Comparison of ENCODE assay signal across 8 mouse cellular contexts in the genomic region with DNA sequence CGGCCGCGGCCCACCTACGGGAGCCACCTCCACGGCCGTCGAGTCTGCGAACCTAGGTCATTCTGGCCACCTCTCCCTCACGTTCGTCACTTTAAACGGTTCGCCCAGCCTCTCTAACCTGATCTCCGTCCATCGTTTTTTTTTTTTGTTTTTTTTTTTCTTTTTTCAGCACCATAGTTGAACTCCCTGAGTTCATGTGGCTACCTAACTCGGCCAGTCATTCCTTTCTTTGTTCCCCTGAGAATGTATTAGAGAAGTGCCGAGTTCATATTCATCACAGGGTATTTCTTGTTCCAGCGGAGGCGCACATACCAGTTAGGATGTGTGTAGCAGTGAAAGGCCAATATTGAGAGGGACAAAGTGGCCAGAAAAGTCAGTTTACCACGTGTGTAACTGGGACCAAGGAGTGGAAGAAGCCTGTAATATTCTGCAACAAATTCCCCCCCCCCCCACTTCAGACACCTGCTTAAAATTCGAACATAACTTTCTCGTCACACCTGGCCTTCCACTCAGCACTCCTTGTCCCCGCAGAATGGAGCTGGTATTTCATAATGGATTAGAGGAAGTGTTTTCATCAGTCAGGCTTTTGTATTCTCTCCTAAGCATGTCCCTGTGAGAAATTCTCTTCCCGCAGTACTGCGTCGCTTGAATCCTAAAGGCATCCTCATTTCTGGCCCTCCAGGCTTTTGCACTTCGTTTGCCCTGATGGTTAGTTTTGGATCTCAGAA. TPM values are rescaled to one million over a fixed set of nuclear protein-coding genes. Genes with fewer than 3 reads are reported as not detected.
A peak's percentile ranks its signal among the peaks of the same experiment; 100 is the strongest.
DNase-seq lines count a peak whose midpoint lies in the region; ATAC-seq and TF ChIP-seq lines count a peak whose summit lies in the region.

No protein-coding gene starts in this region.

- no peaks in the 10 kb centered on the region for H3K9me3 ChIP-seq in liver, embryonic 12.5 days (replicated peaks)

- H3K27me3 ChIP-seq in spleen, adult 2 months (ENCODE audit: control insufficient read depth, insufficient read depth, low read length): no peaks in the 10 kb centered on the region
- no peaks in the 10 kb centered on the region for H3K27me3 ChIP-seq in liver, embryonic 12.5 days (replicated peaks)

- H3K4me1 ChIP-seq in spleen, adult 2 months (ENCODE audit: control insufficient read depth, insufficient read depth, insufficient read length): peaks cover 10% of the 10 kb centered on the region; the same call in 1 of the 2 replicates
- H3K4me1 ChIP-seq in liver, embryonic 12.5 days: peaks cover 33% of the 10 kb centered on the region
- H3K4me1 ChIP-seq in olfactory bulb, adult 2 months (ENCODE audit: control insufficient read depth, insufficient read depth, low read length): peaks cover 2% of the 10 kb centered on the region

- peak overlapping the region; percentile 83 for H3K27ac ChIP-seq in spleen, adult 2 months (ENCODE audit: insufficient read depth, low read length)
- H3K27ac ChIP-seq in liver, embryonic 12.5 days: peak overlapping the region; percentile 82
- H3K27ac ChIP-seq in olfactory bulb, adult 2 months (ENCODE audit: insufficient read depth, low read depth, low read length): peak overlapping the region; percentile 80

- no peak for TF ChIP-seq CTCF in spleen, adult 2 months (IDR thresholded peaks at IDR 0.05; ENCODE audit: extremely low read depth, insufficient read depth, insufficient read length, insufficient replicate concordance)
- TF ChIP-seq CTCF in olfactory bulb, adult 2 months (IDR thresholded peaks at IDR 0.05; ENCODE audit: insufficient read depth, low read depth, low read length): no peak

- peak overlapping the region; percentile 68 for H3K4me3 ChIP-seq in spleen, adult 2 months (ENCODE audit: extremely low read depth, insufficient read depth, insufficient read length)
- H3K4me3 ChIP-seq in liver, embryonic 12.5 days: peak overlapping the region; percentile 87
- peak overlapping the region; percentile 94 for H3K4me3 ChIP-seq in olfactory bulb, adult 2 months (ENCODE audit: insufficient read depth, low read depth, low read length)

- DNase-seq in spleen, adult 2 months (ENCODE audit: low read depth in 1 of 2, low spot score in 2 of 2): no peak
- no peak for DNase-seq in spleen, adult 12 weeks (ENCODE audit: low spot score)
- DNase-seq in adrenal gland, postnatal 36 days: no peak
- no peak for DNase-seq in adrenal gland, adult 18-20 months (ENCODE audit: low spot score in 2 of 2)
- DNase-seq in T-cell, adult 2 months (ENCODE audit: low spot score): no peak

- peaks cover 5% of the 10 kb centered on the region for H3K36me3 ChIP-seq in spleen, adult 2 months (ENCODE audit: control insufficient read depth, insufficient read depth, low read length)
- peaks cover 22% of the 10 kb centered on the region for H3K36me3 ChIP-seq in liver, embryonic 12.5 days

- ATAC-seq in erythroid progenitor cell, adult 5-6 weeks (replicated peaks; ENCODE audit: low FRiP score, poor library complexity, severe bottlenecking): peak; percentile 23; the same call in 1 of the 2 replicates
- no peak; the same call in 1 of the 2 replicates for ATAC-seq in liver, embryonic 12.5 days

- peak overlapping the region; percentile 82 for H3K4me2 ChIP-seq in liver, embryonic 12.5 days

- H3K9ac ChIP-seq in liver, embryonic 12.5 days: peak overlapping the region; percentile 88

- TF ChIP-seq POLR2A in spleen, adult 2 months (IDR thresholded peaks at IDR 0.05; ENCODE audit: low read depth, low read length): no peak
- no peak for TF ChIP-seq POLR2A in olfactory bulb, adult 2 months (IDR thresholded peaks at IDR 0.05; ENCODE audit: insufficient read depth, low read depth, low read length)

- 24% methylated on average over 26 of the region's 26 CpGs for WGBS in spleen, adult 2 months
- 19% methylated on average over 26 of the region's 26 CpGs for whole genome bisulfite sequencing in liver, embryonic 12.5 days (ENCODE audit: insufficient replicate concordance)
- 5% methylated on average over 26 of the region's 26 CpGs for WGBS in olfactory bulb, adult 2 months

RNA-seq across cellular contexts. Expression of gene Atp6v1g1, which starts 0.8 kb away (rescaled TPM):
- polyA plus RNA-seq in spleen, adult 2 months (2012; rRNA removed): 17.0 and 17.2 TPM in 2 replicates
- total RNA-seq in erythroid progenitor cell, adult 5-6 weeks (2015; ENCODE audit: low replicate concordance): 83.0 and 91.2 TPM in 2 replicates
- 52.5 and 69.6 TPM in 2 replicates for total RNA-seq in erythroid progenitor cell, adult 5-6 weeks (2017; ENCODE audit: low replicate concordance)
- 124 and 125 TPM in 2 replicates for polyA plus RNA-seq in liver, embryonic 12.5 days (2016; fragmentation: Nextera tagmentation; extraction: Ambion mirVana)
- not detected in 2 replicates for polyA plus RNA-seq in olfactory bulb, adult 2 months (2012; ENCODE audit: insufficient read depth, insufficient read length, low replicate concordance, missing spikeins)
- total RNA-seq in adrenal gland, postnatal 36 days (2021): 100 to 1,000 TPM; 186 to 187 TPM
- total RNA-seq in adrenal gland, adult 18-20 months (2021): 100 to 1,000 TPM; 182 to 188 TPM

RNA-seq across cellular contexts. Expression of gene Tmem268, which starts 13.2 kb away (rescaled TPM):
- polyA plus RNA-seq in spleen, adult 2 months (2012; rRNA removed): 13.8 and 15.8 TPM in 2 replicates
- 0.42 and 1.4 TPM in 2 replicates for total RNA-seq in erythroid progenitor cell, adult 5-6 weeks (2015; ENCODE audit: low replicate concordance)
- total RNA-seq in erythroid progenitor cell, adult 5-6 weeks (2017; ENCODE audit: low replicate concordance): 2.0 and 2.1 TPM in 2 replicates
- polyA plus RNA-seq in liver, embryonic 12.5 days (2016; fragmentation: Nextera tagmentation; extraction: Ambion mirVana): 7.5 and 7.8 TPM in 2 replicates
- polyA plus RNA-seq in olfactory bulb, adult 2 months (2012; ENCODE audit: insufficient read depth, insufficient read length, low replicate concordance, missing spikeins): not detected in 2 replicates
- 10 to 100 TPM in 1 of 2 experiments, 1 to 10 TPM in 1; 8.2 to 17.6 TPM for total RNA-seq in adrenal gland, postnatal 36 days (2021)
- total RNA-seq in adrenal gland, adult 18-20 months (2021): 10 to 100 TPM in 1 of 2 experiments, 1 to 10 TPM in 1; 8.9 to 14.8 TPM

RNA-seq across cellular contexts. Expression of gene Whrn, which starts 49.6 kb away (rescaled TPM):
- 16.4 and 18.7 TPM in 2 replicates for polyA plus RNA-seq in spleen, adult 2 months (2012; rRNA removed)
- 0.84 TPM in 1 of 2 replicates, not detected in the other for total RNA-seq in erythroid progenitor cell, adult 5-6 weeks (2015; ENCODE audit: low replicate concordance)
- total RNA-seq in erythroid progenitor cell, adult 5-6 weeks (2017; ENCODE audit: low replicate concordance): 0.77 TPM in 1 of 2 replicates, not detected in the other
- 1.1 and 1.4 TPM in 2 replicates for polyA plus RNA-seq in liver, embryonic 12.5 days (2016; fragmentation: Nextera tagmentation; extraction: Ambion mirVana)
- not detected in 2 replicates for polyA plus RNA-seq in olfactory bulb, adult 2 months (2012; ENCODE audit: insufficient read depth, insufficient read length, low replicate concordance, missing spikeins)
- total RNA-seq in adrenal gland, postnatal 36 days (2021): 10 to 100 TPM; 33.5 to 59.9 TPM
- 10 to 100 TPM; 41.4 to 59.6 TPM for total RNA-seq in adrenal gland, adult 18-20 months (2021)

RNA-seq across cellular contexts. Expression of gene Gm11213, which starts 59.7 kb away (rescaled TPM):
- polyA plus RNA-seq in spleen, adult 2 months (2012; rRNA removed): not detected in 2 replicates
- not detected in 2 replicates for total RNA-seq in erythroid progenitor cell, adult 5-6 weeks (2015; ENCODE audit: low replicate concordance)
- not detected in 2 replicates for total RNA-seq in erythroid progenitor cell, adult 5-6 weeks (2017; ENCODE audit: low replicate concordance)
- not detected in 2 replicates for polyA plus RNA-seq in liver, embryonic 12.5 days (2016; fragmentation: Nextera tagmentation; extraction: Ambion mirVana)
- polyA plus RNA-seq in olfactory bulb, adult 2 months (2012; ENCODE audit: insufficient read depth, insufficient read length, low replicate concordance, missing spikeins): not detected in 2 replicates
- not detected for total RNA-seq in adrenal gland, postnatal 36 days (2021)
- total RNA-seq in adrenal gland, adult 18-20 months (2021): not detected

Comparison
In these comparisons a context has a peak if more than half of its experiments do, and no peak if none do; other contexts are left out.
1. RNA of gene Whrn, which starts 49.6 kb away (total RNA-seq): 33.5 to 59.9 TPM in adrenal gland, postnatal 36 days and 41.4 to 59.6 TPM in adrenal gland, adult 18-20 months; 0.77 to 0.84 TPM in erythroid progenitor cell, adult 5-6 weeks; every median in the first group is over 10 times any median in the second.
2. Peak in every context shown above with its lines, with median percentiles within 50 percentile points of each other: H3K27ac ChIP-seq and H3K4me3 ChIP-seq.